Mouse (Mus musculus) cerebellum, adult (tissue): ENCODE results near the gene Gfi1.

ENCODE experiments used
- ATAC-seq: cut with Nextera tagmentation; 2 replicates; pipeline ENCODE4 v1.9.2; 2017; ENCODE audit warnings: mild to moderate bottlenecking, moderate library complexity, mixed read lengths; ENCODE audit not compliant: insufficient number of reproducible peaks, low FRiP score, low TSS enrichment

Gene Gfi1

GRCm38 (mm10) chr5:107725435-107726261 is at the start of gene Gfi1:
Gene Gfi1 (minus strand): TSS chr5:107726036.
- no peak for ATAC-seq

GRCm38 (mm10) chr5:107772049-107772448 is 46.2 kb upstream of the Gfi1 start:
- no peak for ATAC-seq

- no peak for ATAC-seq
Observed at GRCm38 (mm10) chr5:107768224-107768623, 42.4 kb upstream of the Gfi1 start.

GRCm38 (mm10) chr5:107765946-107766345 is 40.1 kb upstream of the Gfi1 start:
- ATAC-seq, result no peak

GRCm38 (mm10) chr5:107764486-107764885 is 38.6 kb upstream of the Gfi1 start:
- no peak for ATAC-seq

- no peak for ATAC-seq
Observed at GRCm38 (mm10) chr5:107763674-107764073, 37.8 kb upstream of the Gfi1 start.

- ATAC-seq, result no peak
Observed at GRCm38 (mm10) chr5:107759121-107759520, 33.3 kb upstream of the Gfi1 start.

GRCm38 (mm10) chr5:107756072-107756471 is 30.2 kb upstream of the Gfi1 start:
- no peak for ATAC-seq

GRCm38 (mm10) chr5:107754740-107755139 is 28.9 kb upstream of the Gfi1 start:
- no peak for ATAC-seq

GRCm38 (mm10) chr5:107753656-107754055 is 27.8 kb upstream of the Gfi1 start:
- ATAC-seq, result no peak

GRCm38 (mm10) chr5:107749229-107749916 is 23.5 kb upstream of the Gfi1 start:
- no peak for ATAC-seq

GRCm38 (mm10) chr5:107739023-107739422 is 13.2 kb upstream of the Gfi1 start:
- ATAC-seq, result no peak

GRCm38 (mm10) chr5:107738296-107738695 is 12.5 kb upstream of the Gfi1 start:
- no peak for ATAC-seq

- ATAC-seq, result no peak
Observed at GRCm38 (mm10) chr5:107736171-107736570, 10.3 kb upstream of the Gfi1 start.

GRCm38 (mm10) chr5:107731844-107732243 is 6.0 kb upstream of the Gfi1 start:
- no peak for ATAC-seq

GRCm38 (mm10) chr5:107731408-107731807 is 5.6 kb upstream of the Gfi1 start:
- no peak for ATAC-seq

GRCm38 (mm10) chr5:107727007-107727402 is 1.2 kb upstream of the Gfi1 start:
- no peak for ATAC-seq

- no peak for ATAC-seq
Observed at GRCm38 (mm10) chr5:107726281-107727006, 608 bp upstream of the Gfi1 start.

GRCm38 (mm10) chr5:107724661-107725434 is 988 bp downstream of the Gfi1 start:
- ATAC-seq, result no peak
